Mouse (Mus musculus): ENCODE results near the gene Nasp.

Nasp gene

DNA sequence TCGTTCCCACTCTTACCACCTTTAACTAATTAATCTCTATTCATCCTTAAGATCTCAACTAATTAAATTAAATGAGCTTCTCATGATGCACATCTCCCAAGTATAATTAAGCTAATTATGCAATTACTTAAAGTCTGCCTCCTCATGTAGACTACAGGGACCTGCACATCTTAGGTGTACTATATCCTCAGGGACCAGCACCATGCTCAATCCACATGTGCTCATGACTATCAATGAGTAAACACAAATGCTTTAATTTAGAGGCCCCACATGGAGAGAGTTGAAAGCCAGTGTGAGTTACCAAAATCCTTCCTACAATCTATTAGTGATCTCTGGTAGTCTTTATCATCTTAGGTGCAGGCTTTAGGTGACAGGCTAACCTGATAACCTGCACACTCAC, 7.5 kb upstream of the Nasp start:
- no peak for DNase-seq (ENCODE audit: low read depth, low spot score)

GRCm38 (mm10) chr4:116627359-116627716, 403 bp downstream of the Nasp start:
- peak; percentile 84 for DNase-seq (ENCODE audit: low read depth, low spot score)

- DNase-seq (ENCODE audit: low read depth, low spot score): peak; percentile 39
Observed at GRCm38 (mm10) chr4:116626658-116627358, 933 bp downstream of the Nasp start.

DNA sequence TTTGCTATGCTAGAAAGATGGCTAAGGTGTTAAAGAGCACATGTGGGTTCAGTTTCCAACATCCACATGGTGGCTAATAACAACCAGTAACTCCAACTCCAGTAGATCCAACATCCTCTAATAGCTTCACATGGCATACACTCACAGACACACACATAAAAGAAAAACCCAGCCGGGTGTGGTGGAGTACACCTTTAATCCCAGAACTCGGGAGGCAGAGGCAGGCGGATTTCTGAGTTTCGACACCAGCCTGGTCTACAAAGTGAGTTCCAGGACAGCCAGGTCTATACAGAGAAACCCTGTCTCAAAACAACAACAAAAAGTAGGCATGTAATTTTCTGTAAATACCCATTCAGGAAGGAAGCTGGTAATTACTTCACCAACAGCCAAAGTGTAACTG, 2.9 kb downstream of the Nasp start:
- no peak for DNase-seq (ENCODE audit: low read depth, low spot score)

GRCm38 (mm10) chr4:116615237-116615636, 12.5 kb downstream of the Nasp start:
- no peak for DNase-seq (ENCODE audit: low read depth, low spot score)

GRCm38 (mm10) chr4:116612621-116613020, 15.1 kb downstream of the Nasp start:
- no peak for DNase-seq (ENCODE audit: low read depth, low spot score)

DNA sequence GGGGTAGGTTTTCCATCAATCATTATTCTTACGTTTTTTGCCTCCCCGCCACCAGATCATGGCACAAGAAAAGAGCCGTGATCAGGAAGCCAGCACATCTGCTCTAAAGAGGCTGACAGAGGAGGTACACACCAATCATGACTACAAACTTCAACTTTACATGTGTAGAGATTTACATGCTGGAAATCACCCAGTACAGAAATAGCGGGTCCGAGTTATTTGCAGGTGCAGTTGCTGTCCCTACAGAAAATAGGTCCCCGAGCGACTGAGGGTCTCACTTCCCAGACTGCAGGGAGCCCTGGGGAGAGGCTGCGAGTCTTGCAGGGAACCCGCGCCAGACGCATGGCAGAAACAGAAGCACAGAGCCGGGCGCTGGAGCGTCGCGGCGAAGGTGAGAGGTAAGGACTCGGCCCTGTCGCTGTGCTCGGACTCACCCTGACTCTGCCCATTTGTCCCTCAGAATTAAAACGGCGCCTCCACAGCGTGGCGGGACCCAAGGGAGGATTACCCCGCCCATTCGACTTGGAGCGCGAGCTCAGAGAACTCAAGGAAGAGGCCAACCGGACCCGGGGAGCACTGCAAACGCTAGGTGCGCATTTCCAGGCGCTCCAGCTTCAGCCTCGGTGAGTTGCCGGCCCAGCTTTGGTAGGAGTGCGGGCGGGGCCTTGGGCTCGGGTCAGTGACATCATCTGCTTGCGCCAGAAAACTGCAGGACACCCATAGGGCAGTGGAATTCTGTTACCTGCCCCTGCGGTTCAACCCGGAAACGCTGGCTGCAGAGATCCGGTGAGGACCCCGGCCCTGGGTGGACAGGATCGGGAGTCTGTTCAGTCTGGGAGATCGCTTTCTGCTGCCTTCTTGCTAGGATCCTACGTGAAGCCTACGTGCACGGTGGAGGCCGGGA, 30.5 kb downstream of the Nasp start:
- DNase-seq (ENCODE audit: low read depth, low spot score): peak; percentile 93

- DNase-seq (ENCODE audit: low read depth, low spot score): no peak
Observed at GRCm38 (mm10) chr4:116596379-116596778, 31.4 kb downstream of the Nasp start, which contains the start of gene Ccdc17. Ccdc17 (plus strand) TSS chr4:116596654.

DNA sequence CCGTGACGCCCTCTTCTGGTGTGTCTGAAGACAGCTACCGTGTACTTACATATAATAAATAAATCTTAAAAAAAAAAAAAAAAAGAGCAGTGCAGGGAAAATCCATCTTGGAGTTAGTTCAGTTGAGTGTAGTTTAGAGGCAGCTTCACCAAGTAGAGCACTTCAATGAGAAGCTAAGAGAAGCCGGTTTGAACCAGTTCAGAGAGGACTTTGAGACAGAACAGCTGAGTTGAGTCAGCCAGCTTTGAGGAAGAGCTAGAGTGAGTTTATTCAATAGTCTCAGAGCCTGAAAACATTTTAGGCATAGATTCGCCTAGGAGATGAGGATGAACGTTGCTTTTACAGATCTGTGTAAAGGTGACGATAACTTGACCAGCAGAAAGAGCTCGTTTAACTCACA, 31.9 kb downstream of the Nasp start:
- DNase-seq (ENCODE audit: low read depth, low spot score): no peak

- no peak for DNase-seq (ENCODE audit: low read depth, low spot score)
Observed at GRCm38 (mm10) chr4:116558151-116558882, 69.4 kb downstream of the Nasp start.

- DNase-seq (ENCODE audit: low read depth, low spot score): peak; percentile 92
Observed at GRCm38 (mm10) chr4:116557306-116558121, 70.2 kb downstream of the Nasp start, which contains the start of gene Gpbp1l1. Gpbp1l1 (plus strand) TSS chr4:116557658.

GRCm38 (mm10) chr4:116556561-116557305, 71.0 kb downstream of the Nasp start:
- DNase-seq (ENCODE audit: low read depth, low spot score): peak; percentile 93

GRCm38 (mm10) chr4:116555413-116556300, 72.1 kb downstream of the Nasp start, which contains the start of gene Tmem69:
Tmem69 (minus strand) TSS chr4:116555936.
- peak; percentile 84 for DNase-seq (ENCODE audit: low read depth, low spot score)

DNA sequence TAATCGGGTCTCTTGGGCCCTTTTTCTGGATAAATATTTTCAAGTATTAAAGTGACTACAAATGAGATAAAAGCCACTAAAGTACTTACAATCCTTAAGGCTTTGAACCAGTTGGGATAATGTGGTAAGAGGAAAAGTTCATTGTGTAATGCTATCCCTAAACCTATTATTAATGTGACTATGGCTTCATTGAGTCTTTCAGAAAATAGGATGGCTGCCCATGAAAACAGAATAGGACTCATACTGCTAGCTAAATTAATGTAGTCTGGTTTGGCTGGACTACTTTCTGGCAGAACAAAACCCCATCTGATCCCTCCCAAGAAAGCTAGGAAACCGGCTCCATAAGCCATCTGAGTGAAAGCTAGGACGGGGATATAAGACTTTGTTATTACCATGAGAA, 74.7 kb downstream of the Nasp start:
- no peak for DNase-seq (ENCODE audit: low read depth, low spot score)

Data from telencephalon, adult 2 months (tissue).